13 mouse cellular contexts compared by ENCODE assay signal in the genomic region with DNA sequence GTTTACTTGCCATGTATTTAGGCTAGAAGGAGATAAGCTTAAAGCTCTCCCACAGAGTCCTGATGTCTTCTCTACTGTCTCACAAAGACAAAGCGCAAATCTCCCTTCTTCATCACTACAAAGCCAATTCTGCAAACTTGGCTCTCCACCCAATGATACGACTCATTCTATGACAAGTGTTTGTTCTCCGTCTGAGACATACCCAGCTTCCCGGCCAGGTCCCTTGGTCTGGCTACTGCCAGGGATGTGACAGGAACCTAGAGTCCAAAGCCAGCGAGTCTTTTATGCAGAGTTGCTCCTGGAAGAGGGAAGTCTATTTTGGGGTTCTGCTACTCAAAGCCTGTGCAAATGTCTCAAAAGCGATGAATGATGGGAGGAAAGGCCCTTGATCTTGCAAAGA.
"Had no signal": no experiment of that assay in that cellular context is flagged by ENCODE, and none has a peak within 500 bp of the region (broad histone marks: within the 10 kb centered on the region; RNA-seq: fewer than 3 reads in every experiment).

No protein-coding gene starts in this region.

- H3K27me3 ChIP-seq: kidney, embryonic 15.5 days; limb, embryonic 15.5 days; neural tube, embryonic 15.5 days had no signal

- H3K27ac ChIP-seq: kidney, embryonic 15.5 days; left cerebral cortex, adult 2 months; limb, embryonic 15.5 days; liver, embryonic 13.5 days; neural tube, embryonic 15.5 days had no signal

- H3K4me2 ChIP-seq: kidney, embryonic 15.5 days; limb, embryonic 15.5 days; liver, embryonic 13.5 days; neural tube, embryonic 15.5 days had no signal

- H3K36me3 ChIP-seq: kidney, embryonic 15.5 days; liver, embryonic 13.5 days; neural tube, embryonic 15.5 days had no signal

- DNase-seq: kidney, adult 2 months; kidney, postnatal 14 days; liver, embryonic 13.5 days; liver, postnatal 0 days; midbrain, embryonic 14.5 days; right cerebral cortex, adult 18-20 months; right cerebral cortex, postnatal 25 days; thymus, postnatal 4 days had no signal

- H3K9me3 ChIP-seq: kidney, embryonic 15.5 days; limb, embryonic 15.5 days; liver, embryonic 13.5 days; neural tube, embryonic 15.5 days had no signal

- H3K4me1 ChIP-seq: liver, embryonic 13.5 days had no signal

- H3K4me3 ChIP-seq: kidney, embryonic 15.5 days; left cerebral cortex, adult 2 months; limb, embryonic 15.5 days; liver, embryonic 13.5 days; myocyte; neural tube, embryonic 15.5 days had no signal

- ATAC-seq: liver, postnatal 0 days had no signal

- H3K9ac ChIP-seq: kidney, embryonic 15.5 days; limb, embryonic 15.5 days; liver, embryonic 13.5 days; liver, postnatal 0 days; neural tube, embryonic 15.5 days had no signal
